Comparison of ENCODE assay signal across 19 mouse cellular contexts in the genomic region with DNA sequence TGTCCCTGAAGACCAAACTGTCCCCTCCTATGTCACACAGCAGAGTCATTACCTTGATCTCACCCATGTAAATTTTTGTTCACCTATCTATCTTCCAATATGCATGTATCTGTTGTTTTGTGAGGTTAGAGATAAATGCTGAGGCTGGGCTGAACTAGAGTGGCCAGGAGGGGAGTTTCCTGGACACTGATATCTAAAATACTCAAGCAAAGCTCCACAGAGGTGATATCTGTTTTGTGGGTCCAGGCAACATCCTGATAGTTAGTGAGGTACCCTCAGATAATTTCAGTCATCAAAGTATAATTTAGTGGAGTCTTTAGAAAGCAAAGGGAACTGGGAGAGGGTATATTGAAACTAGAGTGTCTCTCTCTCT. TPM values are rescaled to one million over a fixed set of nuclear protein-coding genes. Genes with fewer than 3 reads are reported as not detected.
DNase-seq lines count a peak whose midpoint lies in the region; ATAC-seq and TF ChIP-seq lines count a peak whose summit lies in the region.
"Had no signal": no experiment of that assay in that cellular context is flagged by ENCODE, and none has a peak within 500 bp of the region (broad histone marks: within the 10 kb centered on the region; RNA-seq: fewer than 3 reads in every experiment).

No protein-coding gene starts in this region.

- peak overlapping the region; percentile 64; the same call in 1 of the 2 replicates for H3K4me3 ChIP-seq in G1E (ENCODE audit: low read depth, low read length)
- no peak overlapping the region for H3K4me3 ChIP-seq in liver, embryonic 12.5 days
- no peak overlapping the region for H3K4me3 ChIP-seq in liver, embryonic 16.5 days (ENCODE audit: low read depth, low read length)
- H3K4me3 ChIP-seq in hindbrain, embryonic 10.5 days: no peak overlapping the region
- no peak overlapping the region for H3K4me3 ChIP-seq in heart, embryonic 11.5 days (ENCODE audit: low read depth, low read length)
- H3K4me3 ChIP-seq: embryonic facial prominence, embryonic 12.5 days; forebrain, embryonic 10.5 days; heart, embryonic 10.5 days; heart, embryonic 15.5 days had no signal

- H3K27ac ChIP-seq in liver, embryonic 12.5 days: peak overlapping the region; percentile 81
- H3K27ac ChIP-seq in liver, embryonic 16.5 days (ENCODE audit: low read length): peak overlapping the region; percentile 70
- no peak overlapping the region for H3K27ac ChIP-seq in hindbrain, embryonic 10.5 days
- no peak overlapping the region for H3K27ac ChIP-seq in heart, embryonic 11.5 days (ENCODE audit: low read depth, low read length)
- H3K27ac ChIP-seq: embryonic facial prominence, embryonic 12.5 days; forebrain, embryonic 10.5 days; heart, embryonic 10.5 days; heart, embryonic 15.5 days; hindbrain, embryonic 14.5 days had no signal

- peaks cover 17% of the 10 kb centered on the region for H3K36me3 ChIP-seq in G1E (replicated peaks)
- peaks cover 23% of the 10 kb centered on the region for H3K36me3 ChIP-seq in liver, embryonic 12.5 days
- H3K36me3 ChIP-seq in liver, embryonic 16.5 days (ENCODE audit: control insufficient read depth, insufficient read depth): peaks cover 15% of the 10 kb centered on the region
- peaks cover 16% of the 10 kb centered on the region for H3K36me3 ChIP-seq in hindbrain, embryonic 10.5 days
- H3K36me3 ChIP-seq in heart, embryonic 11.5 days (ENCODE audit: control insufficient read depth, insufficient read depth, low read length): peaks cover 9% of the 10 kb centered on the region

- no peak for TF ChIP-seq CTCF in G1E (IDR thresholded peaks at IDR 0.05; ENCODE audit: low read depth, low read length)

- peak overlapping the region; percentile 19; the same call in 1 of the 2 replicates for H3K9ac ChIP-seq in liver, embryonic 12.5 days
- H3K9ac ChIP-seq in liver, embryonic 16.5 days (ENCODE audit: low read depth, low read length): 0 out of 2 replicates have a peak overlapping the region, but pooled peaks have one; percentile 0
- H3K9ac ChIP-seq in heart, embryonic 11.5 days (ENCODE audit: low read depth, low read length): no peak overlapping the region
- H3K9ac ChIP-seq: embryonic facial prominence, embryonic 12.5 days; heart, embryonic 15.5 days; hindbrain, embryonic 14.5 days had no signal

- DNase-seq in G1E (ENCODE audit: low spot score): no peak
- no peak for DNase-seq in left cerebral cortex, adult 8-10 months (ENCODE audit: low spot score in 2 of 2)
- DNase-seq in hindbrain, embryonic 10.5 days (ENCODE audit: low spot score): no peak
- DNase-seq: cerebellum, adult 11 months; cerebellum, adult 8-10 months; cerebellum, postnatal 25 days had no signal

- ATAC-seq in G1E (ENCODE audit: extremely low read depth, insufficient number of reproducible peaks, low FRiP score, poor library complexity, severe bottlenecking): peak; percentile 15; the same call in 1 of the 2 replicates
- peak; percentile 1; the same call in 1 of the 2 replicates for ATAC-seq in erythroblast, adult 5-6 weeks (replicated peaks; ENCODE audit: low FRiP score, poor library complexity, severe bottlenecking)
- ATAC-seq in liver, embryonic 12.5 days: peak; percentile 72
- peak; percentile 61 for ATAC-seq in liver, embryonic 16.5 days (ENCODE audit: low read depth)
- ATAC-seq in monocyte, adult 5-6 weeks (replicated peaks; ENCODE audit: insufficient number of reproducible peaks, low FRiP score, low TSS enrichment, poor library complexity, severe bottlenecking): no peak
- no peak for ATAC-seq in heart, embryonic 11.5 days (replicated peaks; ENCODE audit: insufficient number of reproducible peaks, low FRiP score, low TSS enrichment)
- ATAC-seq: forebrain, embryonic 14.5 days had no signal

- H3K27me3 ChIP-seq in G1E (ENCODE audit: insufficient read depth, low read length): no peaks in the 10 kb centered on the region
- H3K27me3 ChIP-seq in liver, embryonic 12.5 days (replicated peaks): no peaks in the 10 kb centered on the region
- H3K27me3 ChIP-seq in liver, embryonic 16.5 days (ENCODE audit: control insufficient read depth, insufficient read depth, low read depth, low read length): no peaks in the 10 kb centered on the region
- H3K27me3 ChIP-seq in hindbrain, embryonic 10.5 days (ENCODE audit: insufficient read depth, poor library complexity, severe bottlenecking): peaks cover 4% of the 10 kb centered on the region; the same call in 1 of the 2 replicates
- 0 out of 2 replicates have a peak, but pooled peaks cover 3% of the 10 kb centered on the region for H3K27me3 ChIP-seq in heart, embryonic 11.5 days (ENCODE audit: control insufficient read depth, insufficient read depth, low read length)
- H3K27me3 ChIP-seq: CH12.LX; embryonic facial prominence, embryonic 12.5 days; heart, embryonic 15.5 days had no signal

- H3K9me3 ChIP-seq in G1E (replicated peaks): no peaks in the 10 kb centered on the region
- no peaks in the 10 kb centered on the region for H3K9me3 ChIP-seq in liver, embryonic 12.5 days (replicated peaks)
- H3K9me3 ChIP-seq in liver, embryonic 16.5 days (replicated peaks; ENCODE audit: control insufficient read depth, low read length): no peaks in the 10 kb centered on the region
- H3K9me3 ChIP-seq in hindbrain, embryonic 10.5 days: no peaks in the 10 kb centered on the region
- no peaks in the 10 kb centered on the region for H3K9me3 ChIP-seq in heart, embryonic 11.5 days (replicated peaks; ENCODE audit: control insufficient read depth, low read length)
- H3K9me3 ChIP-seq: embryonic facial prominence, embryonic 12.5 days; forebrain, embryonic 10.5 days; heart, embryonic 10.5 days; heart, embryonic 15.5 days had no signal

- H3K4me2 ChIP-seq in liver, embryonic 12.5 days: peak overlapping the region; percentile 53
- peak overlapping the region; percentile 26; the same call in 1 of the 2 replicates for H3K4me2 ChIP-seq in liver, embryonic 16.5 days (ENCODE audit: low read depth, low read length)
- H3K4me2 ChIP-seq in heart, embryonic 11.5 days: no peak overlapping the region
- H3K4me2 ChIP-seq: embryonic facial prominence, embryonic 12.5 days; heart, embryonic 15.5 days; hindbrain, embryonic 14.5 days had no signal

- H3K4me1 ChIP-seq in G1E (ENCODE audit: insufficient read depth, low read depth, low read length): peaks cover 92% of the 10 kb centered on the region
- peaks cover 82% of the 10 kb centered on the region for H3K4me1 ChIP-seq in liver, embryonic 12.5 days
- H3K4me1 ChIP-seq in liver, embryonic 16.5 days (ENCODE audit: control insufficient read depth, low read depth, low read length): peaks cover 50% of the 10 kb centered on the region
- peaks cover 32% of the 10 kb centered on the region for H3K4me1 ChIP-seq in hindbrain, embryonic 10.5 days (replicated peaks)
- peaks cover 11% of the 10 kb centered on the region for H3K4me1 ChIP-seq in heart, embryonic 11.5 days (ENCODE audit: control insufficient read depth, insufficient read depth, low read length)

RNA-seq across cellular contexts. Expression of a gene that starts 9.5 kb away (rescaled TPM):
- total RNA-seq in G1E (2014; fragmentation: Nextera tagmentation): 2,660 and 2,681 TPM in 2 replicates
- 936 and 1,016 TPM in 2 replicates for total RNA-seq in G1E (2017)
- 28,412 and 34,236 TPM in 2 replicates for polyA plus RNA-seq in G1E (2012)
- 939 and 1,145 TPM in 2 replicates for total RNA-seq in erythroblast, adult 5-6 weeks (2015; ENCODE audit: low replicate concordance)
- 1,067 and 1,257 TPM in 2 replicates for total RNA-seq in erythroblast, adult 5-6 weeks (2017; ENCODE audit: low replicate concordance)
- 5,199 and 5,262 TPM in 2 replicates for polyA plus RNA-seq in liver, embryonic 12.5 days (2016; fragmentation: Nextera tagmentation; extraction: Ambion mirVana)
- 3,514 and 3,691 TPM in 2 replicates for polyA plus RNA-seq in liver, embryonic 16.5 days (2015; fragmentation: Nextera tagmentation; extraction: Ambion mirVana)
- total RNA-seq in left cerebral cortex, adult 8-10 months (2022): 1,000 to 10,000 TPM; 2,793 to 3,196 (median 2,896) TPM
- polyA plus RNA-seq in hindbrain, embryonic 10.5 days (2016; fragmentation: Nextera tagmentation; extraction: Ambion mirVana): 1,451 and 1,593 TPM in 2 replicates
- total RNA-seq in monocyte, adult 5-6 weeks (2017): 676 to 886 TPM (median 682 TPM) in 3 replicates
- 1,994 and 2,294 TPM in 2 replicates for polyA plus RNA-seq in heart, embryonic 11.5 days (2014; fragmentation: Nextera tagmentation; extraction: Ambion mirVana)

RNA-seq across cellular contexts. Expression of a gene that starts 11.6 kb away (rescaled TPM):
- total RNA-seq in G1E (2014; fragmentation: Nextera tagmentation): not detected in 2 replicates
- 0.22 TPM in 1 of 2 replicates, not detected in the other for total RNA-seq in G1E (2017)
- polyA plus RNA-seq in G1E (2012): 0.03 TPM in 1 of 2 replicates, not detected in the other
- total RNA-seq in erythroblast, adult 5-6 weeks (2015; ENCODE audit: low replicate concordance): not detected in 2 replicates
- not detected in 2 replicates for total RNA-seq in erythroblast, adult 5-6 weeks (2017; ENCODE audit: low replicate concordance)
- 0.17 and 0.32 TPM in 2 replicates for polyA plus RNA-seq in liver, embryonic 12.5 days (2016; fragmentation: Nextera tagmentation; extraction: Ambion mirVana)
- 0.13 and 0.14 TPM in 2 replicates for polyA plus RNA-seq in liver, embryonic 16.5 days (2015; fragmentation: Nextera tagmentation; extraction: Ambion mirVana)
- total RNA-seq in left cerebral cortex, adult 8-10 months (2022): 1 to 10 TPM; 1.1 to 2.3 (median 1.2) TPM
- 1.8 TPM in 2 replicates for polyA plus RNA-seq in hindbrain, embryonic 10.5 days (2016; fragmentation: Nextera tagmentation; extraction: Ambion mirVana)
- 0.21 TPM in 1 of 3 replicates, not detected in the others for total RNA-seq in monocyte, adult 5-6 weeks (2017)
- 0.10 and 0.41 TPM in 2 replicates for polyA plus RNA-seq in heart, embryonic 11.5 days (2014; fragmentation: Nextera tagmentation; extraction: Ambion mirVana)
- total RNA-seq: hematopoietic stem cell, adult 5-6 weeks had no signal

RNA-seq across cellular contexts. Expression of a gene that starts 11.6 kb away (rescaled TPM):
- total RNA-seq in G1E (2014; fragmentation: Nextera tagmentation) (4.7 and 25.4 TPM in 2 replicates), G1E (2017) (2.7 and 3.1 TPM in 2 replicates)
- polyA plus RNA-seq in G1E (2012): 4.0 and 4.2 TPM in 2 replicates
- total RNA-seq in erythroblast, adult 5-6 weeks (2015; ENCODE audit: low replicate concordance): 263 and 307 TPM in 2 replicates
- total RNA-seq in erythroblast, adult 5-6 weeks (2017; ENCODE audit: low replicate concordance): 530 and 535 TPM in 2 replicates
- polyA plus RNA-seq in liver, embryonic 12.5 days (2016; fragmentation: Nextera tagmentation; extraction: Ambion mirVana): 189 and 191 TPM in 2 replicates
- polyA plus RNA-seq in liver, embryonic 16.5 days (2015; fragmentation: Nextera tagmentation; extraction: Ambion mirVana): 236 and 248 TPM in 2 replicates
- total RNA-seq in left cerebral cortex, adult 8-10 months (2022): 10 to 100 TPM in 2 of 4 experiments, 1 to 10 TPM in 2; 9.2 to 12.7 (median 11.1) TPM
- polyA plus RNA-seq in hindbrain, embryonic 10.5 days (2016; fragmentation: Nextera tagmentation; extraction: Ambion mirVana): 39.7 and 39.8 TPM in 2 replicates
- 0.39 to 3.0 TPM in 2 of 3 replicates, not detected in the other for total RNA-seq in monocyte, adult 5-6 weeks (2017)
- polyA plus RNA-seq in heart, embryonic 11.5 days (2014; fragmentation: Nextera tagmentation; extraction: Ambion mirVana): 50.8 and 54.0 TPM in 2 replicates

RNA-seq across cellular contexts. Expression of a gene that starts 51.5 kb away (rescaled TPM):
- total RNA-seq in G1E (2014; fragmentation: Nextera tagmentation): 32.8 and 41.8 TPM in 2 replicates
- total RNA-seq in G1E (2017): 17.0 and 20.1 TPM in 2 replicates
- polyA plus RNA-seq in G1E (2012): 46.6 and 48.8 TPM in 2 replicates
- total RNA-seq in erythroblast, adult 5-6 weeks (2015; ENCODE audit: low replicate concordance): 1.7 and 12.1 TPM in 2 replicates
- total RNA-seq in erythroblast, adult 5-6 weeks (2017; ENCODE audit: low replicate concordance): 9.3 and 18.5 TPM in 2 replicates
- 6.9 and 10.0 TPM in 2 replicates for polyA plus RNA-seq in liver, embryonic 12.5 days (2016; fragmentation: Nextera tagmentation; extraction: Ambion mirVana)
- polyA plus RNA-seq in liver, embryonic 16.5 days (2015; fragmentation: Nextera tagmentation; extraction: Ambion mirVana): 7.3 and 8.6 TPM in 2 replicates
- total RNA-seq in left cerebral cortex, adult 8-10 months (2022): 10 to 100 TPM; 25.9 to 28.5 (median 27.1) TPM
- 6.7 and 8.1 TPM in 2 replicates for polyA plus RNA-seq in hindbrain, embryonic 10.5 days (2016; fragmentation: Nextera tagmentation; extraction: Ambion mirVana)
- total RNA-seq in monocyte, adult 5-6 weeks (2017): 1.1 TPM in 1 of 3 replicates, not detected in the others
- 15.8 and 17.9 TPM in 2 replicates for polyA plus RNA-seq in heart, embryonic 11.5 days (2014; fragmentation: Nextera tagmentation; extraction: Ambion mirVana)

Comparison
In these comparisons a context has a peak if more than half of its experiments do, and no peak if none do; other contexts are left out.
1. ATAC-seq: peak in G1E (single experiment), erythroblast, adult 5-6 weeks (single experiment), liver, embryonic 12.5 days (single experiment) and liver, embryonic 16.5 days (single experiment); none in monocyte, adult 5-6 weeks (single experiment) and heart, embryonic 11.5 days (single experiment).
2. H3K27ac ChIP-seq: peak in liver, embryonic 12.5 days (single experiment) and liver, embryonic 16.5 days (single experiment); none in hindbrain, embryonic 10.5 days (single experiment) and heart, embryonic 11.5 days (single experiment).